Mouse (Mus musculus): ENCODE measurements at regions not wholly inside any gene's neighbourhood (a gene's known extent, or its start where the extent isn't known, plus 50 kb on each side); places are given as distances from the start of the nearest gene placed in this dataset.

- peak; percentile 17 for DNase-seq (ENCODE audit: low read depth, low spot score)
Measured at GRCm38 (mm10) chrX:77980676-77981075, 55.8 kb upstream of the 5430402E10Rik start.

Data from brain, adult 2 months (tissue).